Mouse (Mus musculus): Measurements from ENCODE around the gene Aoc3.
"Not testable (repeated sequence)": the region's sequence is repeated elsewhere in the genome, so short reads cannot be mapped to it uniquely, and the experiment has no call there.

Gene Aoc3

GRCm38 (mm10) chr11:101374421-101374938, 44.1 kb downstream of the Aoc3 start:
- no peak for DNase-seq (ENCODE audit: low spot score)

- DNase-seq (ENCODE audit: low spot score): not testable (repeated sequence)
These were observed 47.8 kb downstream of the Aoc3 start for GRCm38 (mm10) chr11:101378196-101378595.

- DNase-seq (ENCODE audit: low spot score): no peak
These were observed 48.5 kb downstream of the Aoc3 start for GRCm38 (mm10) chr11:101378926-101379325.

- DNase-seq (ENCODE audit: low spot score): no peak
These were observed 51.4 kb downstream of the Aoc3 start for GRCm38 (mm10) chr11:101381817-101382216.

Data from layer of hippocampus, adult 9-10 months (tissue).